Mouse (Mus musculus) cerebellum, adult 2 months (tissue): Measurements from ENCODE around the gene Atp1b1. TPM values are rescaled to one million over a fixed set of nuclear protein-coding genes. Genes with fewer than 3 reads are reported as not detected.

Experiments used
- DNase-seq, 2 experiments: peaks; one replicate each; pipeline ENCODE4 v3.0.0; 2021
- H3K27ac ChIP-seq: fragments of 200-500 bp; 2 replicates; pipeline ENCODE4 v1.5.1; 2012; ENCODE audit warnings: low read length, control low read depth, inconsistent platforms; ENCODE audit not compliant: insufficient read depth
- H3K27me3 ChIP-seq: fragments of 200-500 bp; 2 replicates; pipeline ENCODE4 v1.6.1; 2012; ENCODE audit warnings: inconsistent platforms, mild to moderate bottlenecking, low read length, moderate library complexity; ENCODE audit not compliant: control insufficient read depth, insufficient read depth
- H3K4me1 ChIP-seq: fragments of 200-500 bp; 2 replicates; pipeline ENCODE4 v1.6.1; 2011; ENCODE audit warnings: low read length; ENCODE audit not compliant: control insufficient read depth, insufficient read depth
- H3K4me3 ChIP-seq: fragments of 200-500 bp; replicated peaks from 2 replicates; pipeline ENCODE3; 2011; ENCODE audit warnings: mild to moderate bottlenecking, low read depth, low read length, control low read depth; ENCODE audit not compliant: insufficient read depth
- CTCF ChIP-seq: fragments of 200-500 bp; IDR thresholded peaks from 2 replicates; pipeline ENCODE4 v1.5.1; 2011; ENCODE audit warnings: low read depth, mild to moderate bottlenecking, control low read depth, low read length, moderate library complexity, borderline replicate concordance; ENCODE audit not compliant: insufficient read depth
- POLR2A ChIP-seq: fragments of 200-500 bp; IDR thresholded peaks from 2 replicates; pipeline ENCODE4 v1.6.1; 2011; ENCODE audit warnings: low read length, control low read depth, borderline replicate concordance; ENCODE audit not compliant: insufficient read depth
- WGBS: fragments of 180-500 bp; shearing (Covaris S2); methylation state at CpG from one replicate; pipeline ENCODE4 v1.1.7; 2018; 5-methylcytosine and 5-hydroxymethylcytosine counted together
- polyA plus RNA-seq: library from polyadenylated mRNA; depleted of rRNA; stranded (reverse); fragments of >200 nt; gene quantifications from 2 replicates; pipeline ENCODE4 v1.2.3, GENCODE M21; 2012

The Atp1b1 gene
- polyA plus RNA-seq, 1 experiment = 1,580 TPM

GRCm38 (mm10) chr1:164416692-164417394 lies 41.3 kb downstream of the Atp1b1 start:
- 89% methylated on average over 12 of the region's 12 CpGs for WGBS
- H3K27me3 ChIP-seq = no peaks in the 10 kb centered on the region
- H3K4me3 ChIP-seq = no peak overlapping the region
- H3K27ac ChIP-seq = no peak overlapping the region
- H3K4me1 ChIP-seq = no peaks in the 10 kb centered on the region
- no peak for DNase-seq
- TF ChIP-seq POLR2A (no peak), CTCF (no peak)

- Histone ChIP-seq H3K27ac (no peak overlapping the region), H3K4me3 (no peak overlapping the region), H3K27me3 (no peaks in the 10 kb centered on the region), H3K4me1 (no peaks in the 10 kb centered on the region)
- 94% methylated on average over 2 of the region's 2 CpGs for WGBS
- TF ChIP-seq POLR2A (no peak), CTCF (no peak)
- no peak for DNase-seq
Observed at GRCm38 (mm10) chr1:164415347-164415751, 42.8 kb downstream of the Atp1b1 start.

DNA sequence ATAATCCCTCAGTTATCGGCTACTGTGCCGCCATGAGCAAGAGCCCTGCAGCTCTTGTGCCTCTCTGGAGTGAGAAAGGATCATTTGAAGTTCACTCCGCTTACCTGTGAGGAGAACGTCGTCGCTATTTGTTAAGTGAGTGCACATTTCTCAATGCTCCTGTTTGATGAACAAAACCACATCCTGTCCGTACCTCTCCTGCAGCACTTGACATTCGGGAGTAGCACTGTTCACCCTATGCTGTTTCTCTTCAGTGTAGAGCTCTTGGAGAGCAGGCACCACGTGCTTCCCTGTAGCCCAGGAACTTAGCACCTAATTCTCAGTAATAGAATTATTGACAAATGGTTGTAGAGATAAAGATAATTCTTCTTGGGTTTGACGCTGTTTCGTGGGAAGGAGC lies 44.5 kb downstream of the Atp1b1 start:
- 98% methylated on average over 11 of the region's 11 CpGs for WGBS
- no peak overlapping the region for H3K27ac ChIP-seq
- no peak overlapping the region for H3K4me3 ChIP-seq
- H3K4me1 ChIP-seq = no peaks in the 10 kb centered on the region
- no peaks in the 10 kb centered on the region for H3K27me3 ChIP-seq
- no peak for DNase-seq
- TF ChIP-seq POLR2A (no peak), CTCF (no peak)

- TF ChIP-seq CTCF (no peak), POLR2A (no peak)
- Histone ChIP-seq H3K4me3 (no peak overlapping the region), H3K4me1 (no peaks in the 10 kb centered on the region), H3K27ac (no peak overlapping the region), H3K27me3 (no peaks in the 10 kb centered on the region)
- no peak for DNase-seq
- 97% methylated on average over 9 of the region's 9 CpGs for WGBS
Observed at GRCm38 (mm10) chr1:164412906-164413305, 45.2 kb downstream of the Atp1b1 start.

DNA sequence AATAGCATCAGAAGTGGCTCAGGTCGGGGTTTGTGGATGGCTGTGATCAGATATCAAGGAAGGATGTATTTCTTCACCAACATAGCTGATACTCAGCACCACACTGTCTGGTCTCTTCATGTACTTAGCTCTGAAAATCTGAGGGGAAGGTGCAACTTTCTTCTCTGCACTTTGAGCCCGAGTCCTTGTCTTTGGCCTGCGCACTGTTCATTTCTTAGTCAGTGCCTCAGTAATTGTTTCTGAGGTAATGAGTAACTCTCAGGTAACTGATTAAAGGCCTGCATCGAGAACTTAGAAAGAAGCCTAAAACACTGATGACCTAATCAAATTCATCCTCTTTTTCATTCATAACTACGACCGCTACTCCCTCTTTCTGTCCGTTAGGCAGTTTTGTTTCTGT lies 46.8 kb downstream of the Atp1b1 start:
- TF ChIP-seq CTCF (no peak), POLR2A (no peak)
- Histone ChIP-seq H3K4me3 (no peak overlapping the region), H3K27me3 (no peaks in the 10 kb centered on the region), H3K27ac (no peak overlapping the region), H3K4me1 (no peaks in the 10 kb centered on the region; the same call in 1 of the 2 replicates)
- no peak for DNase-seq
- WGBS = 96% methylated on average over 7 of the region's 7 CpGs

DNA sequence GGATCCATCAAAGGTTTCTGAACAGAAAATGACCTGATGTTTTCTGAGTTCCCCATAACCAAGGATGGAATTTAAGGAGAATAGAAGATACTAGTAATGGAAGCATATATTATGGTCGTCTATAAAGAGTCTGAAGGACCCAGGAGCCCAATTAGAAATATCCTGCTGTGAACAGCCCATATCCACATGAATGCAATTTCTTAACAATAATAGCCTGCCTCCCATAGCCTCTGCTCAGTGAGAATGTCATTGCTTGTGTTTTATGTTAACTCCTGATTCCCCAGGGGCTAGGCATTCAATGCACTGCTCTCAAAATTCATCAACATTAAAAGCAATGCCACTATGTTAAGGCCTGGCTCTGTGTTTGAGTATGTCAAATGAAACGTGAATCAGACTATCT lies 49.5 kb downstream of the Atp1b1 start:
- WGBS = 78% methylated on average over 2 of the region's 2 CpGs
- no peaks in the 10 kb centered on the region; the same call in 1 of the 2 replicates for H3K4me1 ChIP-seq
- TF ChIP-seq POLR2A = no peak
- no peak for TF ChIP-seq CTCF
- H3K4me3 ChIP-seq = no peak overlapping the region
- H3K27ac ChIP-seq = no peak overlapping the region
- H3K27me3 ChIP-seq = no peaks in the 10 kb centered on the region
- DNase-seq = no peak

DNA sequence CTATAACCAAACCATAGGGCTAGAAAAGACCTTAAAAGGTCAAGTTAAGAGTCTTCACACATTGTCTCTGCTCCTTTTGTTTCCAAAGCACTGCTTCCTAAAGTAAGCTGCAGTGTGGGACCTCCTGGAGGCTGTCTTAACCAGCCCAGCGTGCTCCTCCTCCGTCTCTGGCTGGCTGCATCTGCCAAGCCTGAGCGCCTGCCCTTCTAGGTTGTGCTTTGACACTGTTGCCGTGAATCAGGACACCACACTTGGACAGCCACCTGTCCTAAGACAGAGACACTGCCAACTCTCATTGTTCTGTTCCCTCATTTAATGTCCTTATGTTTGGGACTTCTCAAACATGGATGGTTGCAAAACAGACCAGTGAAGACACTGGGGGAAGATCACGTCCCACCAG lies 51.6 kb downstream of the Atp1b1 start:
- TF ChIP-seq CTCF (no peak), POLR2A (no peak)
- WGBS = 20% methylated on average over 5 of the region's 5 CpGs
- DNase-seq = peak in 1 of 2 experiments; percentile 23
- H3K4me3 ChIP-seq = no peak overlapping the region
- H3K27me3 ChIP-seq = no peaks in the 10 kb centered on the region
- no peak overlapping the region for H3K27ac ChIP-seq
- no peaks in the 10 kb centered on the region; the same call in 1 of the 2 replicates for H3K4me1 ChIP-seq

DNA sequence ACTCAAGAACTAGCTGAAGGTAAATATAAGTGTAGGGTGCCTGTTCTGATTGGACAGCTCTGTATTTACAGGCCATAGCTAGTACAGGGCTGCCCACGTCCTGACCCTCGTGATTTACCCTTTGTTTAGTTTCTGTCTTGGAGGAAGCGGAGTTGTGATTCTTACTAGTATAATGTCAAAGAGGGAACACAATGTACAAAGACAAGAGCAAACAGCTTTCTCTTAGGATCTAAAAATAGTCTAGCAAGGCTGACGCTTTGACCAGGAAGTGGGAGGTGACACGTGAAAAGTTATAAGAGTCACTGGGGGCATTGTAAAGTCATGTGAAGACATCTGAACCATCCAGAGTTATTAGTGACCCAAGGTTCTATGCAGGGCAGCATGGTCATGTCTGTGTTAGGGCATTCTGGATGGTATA lies 52.8 kb downstream of the Atp1b1 start:
- Histone ChIP-seq H3K27me3 (no peaks in the 10 kb centered on the region), H3K27ac (no peak overlapping the region), H3K4me1 (no peaks in the 10 kb centered on the region; the same call in 1 of the 2 replicates), H3K4me3 (no peak overlapping the region)
- no peak for TF ChIP-seq POLR2A
- 86% methylated on average over 5 of the region's 5 CpGs for WGBS
- DNase-seq = no peak

DNA sequence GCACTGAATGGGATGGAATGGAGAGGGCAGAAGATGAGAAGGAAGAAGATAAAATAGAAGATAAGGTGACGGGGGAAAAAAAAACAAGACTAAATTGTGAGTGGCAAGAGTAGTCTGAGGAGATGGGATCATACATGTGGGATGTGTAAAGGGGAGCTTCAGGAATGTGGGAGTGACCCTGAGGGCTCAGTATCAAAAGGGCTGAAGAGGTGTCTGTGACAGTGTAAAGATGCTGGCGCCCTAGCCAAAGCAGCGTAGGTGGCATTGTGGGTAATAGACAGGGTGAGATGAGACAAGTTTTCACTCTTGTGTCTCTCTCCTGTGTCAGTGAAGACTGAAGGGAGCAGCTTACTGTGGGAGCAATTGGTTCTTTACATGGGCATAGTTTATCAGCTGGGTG lies 58.6 kb downstream of the Atp1b1 start:
- TF ChIP-seq POLR2A (no peak), CTCF (no peak)
- no peaks in the 10 kb centered on the region for H3K4me1 ChIP-seq
- no peaks in the 10 kb centered on the region for H3K27me3 ChIP-seq
- 93% methylated on average over 3 of the region's 3 CpGs for WGBS
- H3K27ac ChIP-seq = no peak overlapping the region
- H3K4me3 ChIP-seq = no peak overlapping the region
- DNase-seq = no peak
